Mouse (Mus musculus): ENCODE measurements around the gene Aebp1. TPM values are rescaled to one million over a fixed set of nuclear protein-coding genes. Genes with fewer than 3 reads are reported as not detected.

The Aebp1 gene
- polyA plus RNA-seq (2015; fragmentation: Nextera tagmentation; extraction: Ambion mirVana): 15.0 and 15.8 TPM in 2 replicates

GRCm38 (mm10) chr11:5861678-5862393 is at the start of gene Aebp1:
Gene Aebp1 (plus strand): TSS chr11:5861947.
- H3K4me1 ChIP-seq (replicated peaks; ENCODE audit: control insufficient read depth, insufficient read depth, low read length): no peaks in the 10 kb centered on the region
- peak within 1 kb of the TSS; percentile 40 for H3K9ac ChIP-seq (ENCODE audit: low read depth, low read length)
- 0 out of 2 replicates have a peak, but pooled peaks have one; percentile 1 for TF ChIP-seq CTCF (IDR thresholded peaks at IDR 0.05; ENCODE audit: low read depth)
- H3K36me3 ChIP-seq (ENCODE audit: control insufficient read depth, insufficient read depth): no peaks in the 10 kb centered on the region; the same call in 1 of the 2 replicates
- H3K27ac ChIP-seq (ENCODE audit: low read depth, low read length): no peak within 1 kb of the TSS
- ATAC-seq: 0 out of 2 replicates have a peak, but pooled peaks have one; percentile 22
- 2% methylated on average over 55 of the region's 59 CpGs for WGBS
- no peaks in the 10 kb centered on the region for H3K9me3 ChIP-seq (ENCODE audit: control insufficient read depth)
- peak within 1 kb of the TSS; percentile 46 for H3K4me3 ChIP-seq (ENCODE audit: low read depth, low read length)
- peaks cover 14% of the 10 kb centered on the region; the same call in 1 of the 2 replicates for H3K27me3 ChIP-seq (replicated peaks; ENCODE audit: control insufficient read depth, insufficient read depth, low read length)
- peak within 1 kb of the TSS; percentile 76 for H3K4me2 ChIP-seq (replicated peaks; ENCODE audit: low read depth)

- H3K9ac ChIP-seq (ENCODE audit: low read depth, low read length): no peak overlapping the region
- H3K4me3 ChIP-seq (ENCODE audit: low read depth, low read length): no peak overlapping the region
- H3K27me3 ChIP-seq (replicated peaks; ENCODE audit: control insufficient read depth, insufficient read depth, low read length): no peaks in the 10 kb centered on the region
- no peaks in the 10 kb centered on the region for H3K9me3 ChIP-seq (ENCODE audit: control insufficient read depth)
- H3K4me2 ChIP-seq (replicated peaks; ENCODE audit: low read depth): no peak overlapping the region
- H3K4me1 ChIP-seq (replicated peaks; ENCODE audit: control insufficient read depth, insufficient read depth, low read length): no peaks in the 10 kb centered on the region
- WGBS: 72% methylated on average over 10 of the region's 10 CpGs
- H3K36me3 ChIP-seq (ENCODE audit: control insufficient read depth, insufficient read depth): no peaks in the 10 kb centered on the region
- ATAC-seq: no peak
- no peak for TF ChIP-seq CTCF (IDR thresholded peaks at IDR 0.05; ENCODE audit: low read depth)
- H3K27ac ChIP-seq (ENCODE audit: low read depth, low read length): no peak overlapping the region
Measured at GRCm38 (mm10) chr11:5813381-5813780, 48.4 kb upstream of the Aebp1 start.

- WGBS: 71% methylated on average over 2 of the region's 2 CpGs
- no peak for ATAC-seq
Measured at GRCm38 (mm10) chr11:5819223-5819622, 42.5 kb upstream of the Aebp1 start.

GRCm38 (mm10) chr11:5825432-5825831 is 36.3 kb upstream of the Aebp1 start:
- Histone ChIP-seq H3K9ac (ENCODE audit: low read depth, low read length) (no peak overlapping the region), H3K9me3 (ENCODE audit: control insufficient read depth) (no peaks in the 10 kb centered on the region), H3K27ac (ENCODE audit: low read depth, low read length) (no peak overlapping the region), H3K36me3 (ENCODE audit: control insufficient read depth, insufficient read depth) (peaks cover 26% of the 10 kb centered on the region), H3K4me2 (replicated peaks; ENCODE audit: low read depth) (no peak overlapping the region), H3K4me3 (ENCODE audit: low read depth, low read length) (no peak overlapping the region), H3K4me1 (replicated peaks; ENCODE audit: control insufficient read depth, insufficient read depth, low read length) (no peaks in the 10 kb centered on the region), H3K27me3 (replicated peaks; ENCODE audit: control insufficient read depth, insufficient read depth, low read length) (no peaks in the 10 kb centered on the region)
- TF ChIP-seq CTCF (IDR thresholded peaks at IDR 0.05; ENCODE audit: low read depth): no peak
- no peak for ATAC-seq

More at GRCm38 (mm10) chr11:5819223-5819622, 42.5 kb upstream of the Aebp1 start:
- H3K27ac ChIP-seq (ENCODE audit: low read depth, low read length): no peak overlapping the region
- no peaks in the 10 kb centered on the region for H3K36me3 ChIP-seq (ENCODE audit: control insufficient read depth, insufficient read depth)
- no peaks in the 10 kb centered on the region for H3K9me3 ChIP-seq (ENCODE audit: control insufficient read depth)
- no peaks in the 10 kb centered on the region for H3K4me1 ChIP-seq (replicated peaks; ENCODE audit: control insufficient read depth, insufficient read depth, low read length)
- no peak overlapping the region for H3K4me2 ChIP-seq (replicated peaks; ENCODE audit: low read depth)
- no peak for TF ChIP-seq CTCF (IDR thresholded peaks at IDR 0.05; ENCODE audit: low read depth)
- H3K27me3 ChIP-seq (replicated peaks; ENCODE audit: control insufficient read depth, insufficient read depth, low read length): no peaks in the 10 kb centered on the region
- H3K4me3 ChIP-seq (ENCODE audit: low read depth, low read length): no peak overlapping the region
- H3K9ac ChIP-seq (ENCODE audit: low read depth, low read length): no peak overlapping the region

GRCm38 (mm10) chr11:5827931-5828330 is 33.8 kb upstream of the Aebp1 start:
- no peak overlapping the region for H3K9ac ChIP-seq (ENCODE audit: low read depth, low read length)
- ATAC-seq: no peak
- no peaks in the 10 kb centered on the region for H3K4me1 ChIP-seq (replicated peaks; ENCODE audit: control insufficient read depth, insufficient read depth, low read length)
- H3K36me3 ChIP-seq (ENCODE audit: control insufficient read depth, insufficient read depth): peaks cover 49% of the 10 kb centered on the region
- no peaks in the 10 kb centered on the region for H3K9me3 ChIP-seq (ENCODE audit: control insufficient read depth)
- no peak overlapping the region for H3K4me3 ChIP-seq (ENCODE audit: low read depth, low read length)
- H3K4me2 ChIP-seq (replicated peaks; ENCODE audit: low read depth): no peak overlapping the region
- TF ChIP-seq CTCF (IDR thresholded peaks at IDR 0.05; ENCODE audit: low read depth): no peak
- WGBS: 94% methylated on average over 5 of the region's 5 CpGs
- H3K27ac ChIP-seq (ENCODE audit: low read depth, low read length): no peak overlapping the region
- no peaks in the 10 kb centered on the region for H3K27me3 ChIP-seq (replicated peaks; ENCODE audit: control insufficient read depth, insufficient read depth, low read length)

- no peak overlapping the region for H3K4me2 ChIP-seq (replicated peaks; ENCODE audit: low read depth)
- no peaks in the 10 kb centered on the region for H3K4me1 ChIP-seq (replicated peaks; ENCODE audit: control insufficient read depth, insufficient read depth, low read length)
- no peak overlapping the region for H3K4me3 ChIP-seq (ENCODE audit: low read depth, low read length)
- no peak overlapping the region for H3K9ac ChIP-seq (ENCODE audit: low read depth, low read length)
- no peak overlapping the region for H3K27ac ChIP-seq (ENCODE audit: low read depth, low read length)
- H3K27me3 ChIP-seq (replicated peaks; ENCODE audit: control insufficient read depth, insufficient read depth, low read length): no peaks in the 10 kb centered on the region
- no peak for ATAC-seq
- WGBS: 85% methylated on average over 11 of the region's 11 CpGs
- TF ChIP-seq CTCF (IDR thresholded peaks at IDR 0.05; ENCODE audit: low read depth): no peak
- no peaks in the 10 kb centered on the region for H3K9me3 ChIP-seq (ENCODE audit: control insufficient read depth)
- peaks cover 57% of the 10 kb centered on the region for H3K36me3 ChIP-seq (ENCODE audit: control insufficient read depth, insufficient read depth)
Measured at GRCm38 (mm10) chr11:5828509-5829191, 33.1 kb upstream of the Aebp1 start.
